Mouse (Mus musculus): ENCODE measurements at regions not wholly inside any gene's neighbourhood (a gene's known extent, or its start where the extent isn't known, plus 50 kb on each side); places are given as distances from the start of the nearest gene placed in this dataset.
A peak's percentile ranks its signal among the peaks of the same experiment; 100 is the strongest.

GRCm38 (mm10) chr1:146955688-146956214 lies 461.2 kb downstream of the Brinp3 start:
- H3K4me3 ChIP-seq (ENCODE audit: low read depth, low read length) = no peak overlapping the region
- no peak overlapping the region for H3K4me2 ChIP-seq (replicated peaks; ENCODE audit: low read depth, low read length)
- no peaks in the 10 kb centered on the region for H3K9me3 ChIP-seq (ENCODE audit: low read length)
- no peaks in the 10 kb centered on the region for H3K36me3 ChIP-seq (ENCODE audit: insufficient read depth, low read length)
- TF ChIP-seq EP300 (IDR thresholded peaks at IDR 0.05) (no peak), CTCF (IDR thresholded peaks at IDR 0.05) (no peak)
- 60% methylated on average over 5 of the region's 5 CpGs for WGBS
- H3K4me1 ChIP-seq (ENCODE audit: insufficient read depth, low read depth, low read length) = no peaks in the 10 kb centered on the region
- H3K27me3 ChIP-seq (replicated peaks; ENCODE audit: insufficient read depth, low read length) = no peaks in the 10 kb centered on the region
- H3K27ac ChIP-seq (ENCODE audit: low read length) = no peak overlapping the region
- H3K9ac ChIP-seq (replicated peaks; ENCODE audit: low read depth) = no peak overlapping the region
- ATAC-seq (no peak), DNase-seq (ENCODE audit: low spot score) (peak; percentile 13)

- ATAC-seq = no peak
- Histone ChIP-seq H3K27me3 (replicated peaks; ENCODE audit: insufficient read depth, low read length) (no peaks in the 10 kb centered on the region), H3K27ac (ENCODE audit: low read length) (no peak overlapping the region), H3K4me1 (ENCODE audit: insufficient read depth, low read depth, low read length) (no peaks in the 10 kb centered on the region), H3K4me3 (ENCODE audit: low read depth, low read length) (no peak overlapping the region), H3K9me3 (ENCODE audit: low read length) (no peaks in the 10 kb centered on the region), H3K9ac (replicated peaks; ENCODE audit: low read depth) (no peak overlapping the region), H3K36me3 (ENCODE audit: insufficient read depth, low read length) (no peaks in the 10 kb centered on the region), H3K4me2 (replicated peaks; ENCODE audit: low read depth, low read length) (no peak overlapping the region)
- DNase-seq (ENCODE audit: low spot score) = peak; percentile 6
- TF ChIP-seq EP300 (IDR thresholded peaks at IDR 0.05) (no peak), CTCF (IDR thresholded peaks at IDR 0.05) (no peak)
Observed at GRCm38 (mm10) chr1:146956347-146956746, 461.8 kb downstream of the Brinp3 start.

GRCm38 (mm10) chr1:146960448-146960847 lies 465.9 kb downstream of the Brinp3 start:
- Histone ChIP-seq H3K4me2 (replicated peaks; ENCODE audit: low read depth, low read length) (no peak overlapping the region), H3K36me3 (ENCODE audit: insufficient read depth, low read length) (no peaks in the 10 kb centered on the region), H3K27me3 (replicated peaks; ENCODE audit: insufficient read depth, low read length) (no peaks in the 10 kb centered on the region), H3K27ac (ENCODE audit: low read length) (no peak overlapping the region), H3K4me3 (ENCODE audit: low read depth, low read length) (no peak overlapping the region), H3K9ac (replicated peaks; ENCODE audit: low read depth) (no peak overlapping the region), H3K4me1 (ENCODE audit: insufficient read depth, low read depth, low read length) (no peaks in the 10 kb centered on the region), H3K9me3 (ENCODE audit: low read length) (no peaks in the 10 kb centered on the region)
- 77% methylated on average over 3 of the region's 3 CpGs for WGBS
- ATAC-seq (no peak), DNase-seq (ENCODE audit: low spot score) (no peak)
- TF ChIP-seq CTCF (IDR thresholded peaks at IDR 0.05) = no peak
- TF ChIP-seq EP300 (IDR thresholded peaks at IDR 0.05) = no peak

- H3K4me1 ChIP-seq (ENCODE audit: insufficient read depth, low read depth, low read length) = no peaks in the 10 kb centered on the region
- ATAC-seq (no peak), DNase-seq (ENCODE audit: low spot score) (no peak)
- no peaks in the 10 kb centered on the region for H3K27me3 ChIP-seq (replicated peaks; ENCODE audit: insufficient read depth, low read length)
- no peak overlapping the region for H3K4me2 ChIP-seq (replicated peaks; ENCODE audit: low read depth, low read length)
- H3K36me3 ChIP-seq (ENCODE audit: insufficient read depth, low read length) = no peaks in the 10 kb centered on the region
- no peak overlapping the region for H3K27ac ChIP-seq (ENCODE audit: low read length)
- no peak overlapping the region for H3K4me3 ChIP-seq (ENCODE audit: low read depth, low read length)
- no peak overlapping the region for H3K9ac ChIP-seq (replicated peaks; ENCODE audit: low read depth)
- TF ChIP-seq EP300 (IDR thresholded peaks at IDR 0.05) (no peak), CTCF (IDR thresholded peaks at IDR 0.05) (no peak)
- H3K9me3 ChIP-seq (ENCODE audit: low read length) = no peaks in the 10 kb centered on the region
Observed at GRCm38 (mm10) chr1:146967534-146967933, 473.0 kb downstream of the Brinp3 start.

- DNase-seq (ENCODE audit: low spot score) (no peak), ATAC-seq (no peak)
- no peaks in the 10 kb centered on the region for H3K9me3 ChIP-seq (ENCODE audit: low read length)
- H3K36me3 ChIP-seq (ENCODE audit: insufficient read depth, low read length) = no peaks in the 10 kb centered on the region
- whole genome bisulfite sequencing = 71% methylated on average over 2 of the region's 2 CpGs
- no peaks in the 10 kb centered on the region for H3K4me1 ChIP-seq (ENCODE audit: insufficient read depth, low read depth, low read length)
- H3K27me3 ChIP-seq (replicated peaks; ENCODE audit: insufficient read depth, low read length) = no peaks in the 10 kb centered on the region
- no peak overlapping the region for H3K9ac ChIP-seq (replicated peaks; ENCODE audit: low read depth)
- H3K27ac ChIP-seq (ENCODE audit: low read length) = no peak overlapping the region
- no peak overlapping the region for H3K4me2 ChIP-seq (replicated peaks; ENCODE audit: low read depth, low read length)
- TF ChIP-seq CTCF (IDR thresholded peaks at IDR 0.05) = no peak
- TF ChIP-seq EP300 (IDR thresholded peaks at IDR 0.05) = no peak
- no peak overlapping the region for H3K4me3 ChIP-seq (ENCODE audit: low read depth, low read length)
Observed at GRCm38 (mm10) chr1:146967993-146968392, 473.4 kb downstream of the Brinp3 start.

GRCm38 (mm10) chr1:146983433-146984186 lies 489.1 kb downstream of the Brinp3 start:
- ATAC-seq = no peak
- H3K9ac ChIP-seq (replicated peaks; ENCODE audit: low read depth) = no peak overlapping the region
- WGBS = 60% methylated on average over 5 of the region's 5 CpGs
- H3K4me2 ChIP-seq (replicated peaks; ENCODE audit: low read depth, low read length) = no peak overlapping the region
- no peak overlapping the region for H3K27ac ChIP-seq (ENCODE audit: low read length)
- no peaks in the 10 kb centered on the region for H3K9me3 ChIP-seq (ENCODE audit: low read length)
- TF ChIP-seq CTCF (IDR thresholded peaks at IDR 0.05) (no peak), EP300 (IDR thresholded peaks at IDR 0.05) (no peak)
- H3K4me1 ChIP-seq (ENCODE audit: insufficient read depth, low read depth, low read length) = no peaks in the 10 kb centered on the region
- H3K27me3 ChIP-seq (replicated peaks; ENCODE audit: insufficient read depth, low read length) = no peaks in the 10 kb centered on the region
- no peak for DNase-seq (ENCODE audit: low spot score)
- H3K4me3 ChIP-seq (ENCODE audit: low read depth, low read length) = no peak overlapping the region
- H3K36me3 ChIP-seq (ENCODE audit: insufficient read depth, low read length) = no peaks in the 10 kb centered on the region
